Mouse (Mus musculus) spleen, adult 2 months (tissue): ENCODE measurements around the gene Olfr110.

Experiments used
- CTCF ChIP-seq: fragments of 200-500 bp; IDR thresholded peaks from 2 replicates; pipeline ENCODE4 v1.5.1; 2011; ENCODE audit warnings: mild to moderate bottlenecking, inconsistent platforms; ENCODE audit not compliant: insufficient read depth, insufficient read length, insufficient replicate concordance; ENCODE audit errors: extremely low read depth
- POLR2A ChIP-seq: fragments of 200-500 bp; IDR thresholded peaks from 2 replicates; pipeline ENCODE4 v1.6.1; 2011; ENCODE audit warnings: low read depth, low read length, inconsistent platforms

GRCm38 (mm10) chr17:37491930-37492518 is at the start of gene Olfr110:
- TF ChIP-seq POLR2A (no peak), CTCF (no peak)
